Mouse (Mus musculus) colon, adult 2 months (tissue): Measurements from ENCODE around the gene Pip4k2b. TPM values are rescaled to one million over a fixed set of nuclear protein-coding genes. Genes with fewer than 3 reads are reported as not detected.

Experiments used
- polyA plus RNA-seq: library from polyadenylated mRNA; depleted of rRNA; stranded (reverse); fragments of >200 nt; gene quantifications from 2 replicates; pipeline ENCODE4 v1.2.3, GENCODE M21; 2012; rRNA removed

Pip4k2b gene
- polyA plus RNA-seq = 5.8 and 6.2 TPM in 2 replicates

GRCm38 (mm10) chr11:97744063-97744717 lies at the start of gene Pip4k2b:
Pip4k2b (minus strand) TSS chr11:97744704.

GRCm38 (mm10) chr11:97781832-97782563 lies 37.5 kb upstream of the Pip4k2b start, which contains the start of gene Rpl23:
Rpl23 (minus strand) TSS chr11:97782437.

GRCm38 (mm10) chr11:97775808-97776496 lies 31.4 kb upstream of the Pip4k2b start, which contains the start of gene 1700001P01Rik:
1700001P01Rik (minus strand) TSS chr11:97775918.

GRCm38 (mm10) chr11:97766154-97766881 lies 21.8 kb upstream of the Pip4k2b start, which contains the start of gene Cwc25:
Cwc25 (minus strand) TSS chr11:97766556.

GRCm38 (mm10) chr11:97703039-97703826 lies 41.3 kb downstream of the Pip4k2b start, which contains the start of gene Psmb3:
Psmb3 (plus strand) TSS chr11:97703399.

GRCm38 (mm10) chr11:97700003-97700745 lies 44.3 kb downstream of the Pip4k2b start, which contains the start of gene Pcgf2:
Pcgf2 (minus strand) TSS chr11:97700497.

GRCm38 (mm10) chr11:97685613-97686321 lies 58.7 kb downstream of the Pip4k2b start, which contains the start of gene Cisd3:
Cisd3 (plus strand) TSS chr11:97685826.

Other genes with a start within 250 kb of the Pip4k2b start
- gene 4933428G20Rik, start 244.4 kb downstream of the Pip4k2b start, polyA plus RNA-seq = not detected in 2 replicates
- gene Srcin1, start 168.5 kb downstream of the Pip4k2b start, polyA plus RNA-seq = 0.73 and 0.81 TPM in 2 replicates
- 4.3 and 4.6 TPM in 2 replicates for gene Epop, start 115.0 kb downstream of the Pip4k2b start, polyA plus RNA-seq
- 45.1 and 49.9 TPM in 2 replicates for gene Mllt6, start 81.3 kb downstream of the Pip4k2b start, polyA plus RNA-seq
- 149 and 167 TPM in 2 replicates for gene Cisd3, start 58.9 kb downstream of the Pip4k2b start, polyA plus RNA-seq
- 95.9 and 122 TPM in 2 replicates for gene Pcgf2, start 44.2 kb downstream of the Pip4k2b start, polyA plus RNA-seq
- 214 and 261 TPM in 2 replicates for gene Psmb3, start 41.3 kb downstream of the Pip4k2b start, polyA plus RNA-seq
- 5.4 and 6.2 TPM in 2 replicates for gene Cwc25, start 21.9 kb upstream of the Pip4k2b start, polyA plus RNA-seq
- gene 1700001P01Rik, start 31.2 kb upstream of the Pip4k2b start, polyA plus RNA-seq = 0.22 TPM in 1 of 2 replicates, not detected in the other
- gene Rpl23, start 37.7 kb upstream of the Pip4k2b start, polyA plus RNA-seq = 86.3 and 88.2 TPM in 2 replicates
- gene Lasp1, start 54.3 kb upstream of the Pip4k2b start, polyA plus RNA-seq = 238 and 246 TPM in 2 replicates
- gene B230217C12Rik, start 96.1 kb upstream of the Pip4k2b start, polyA plus RNA-seq = 1.4 and 2.0 TPM in 2 replicates
- gene Fbxo47, start 139.4 kb upstream of the Pip4k2b start, polyA plus RNA-seq = 0.14 TPM in 2 replicates
- 2.0 and 2.4 TPM in 2 replicates for gene Plxdc1, start 241.7 kb upstream of the Pip4k2b start, polyA plus RNA-seq